Mouse (Mus musculus) testis, postnatal 14 days (tissue): Measurements from ENCODE around the gene Snx29.

Experiments used
- DNase-seq: peaks from one replicate; pipeline ENCODE4 v3.0.0; 2021; ENCODE audit warnings: low spot score

Gene Snx29

GRCm38 (mm10) chr16:11731014-11731535 is 408.4 kb downstream of the Snx29 start:
- no peak for DNase-seq

DNA sequence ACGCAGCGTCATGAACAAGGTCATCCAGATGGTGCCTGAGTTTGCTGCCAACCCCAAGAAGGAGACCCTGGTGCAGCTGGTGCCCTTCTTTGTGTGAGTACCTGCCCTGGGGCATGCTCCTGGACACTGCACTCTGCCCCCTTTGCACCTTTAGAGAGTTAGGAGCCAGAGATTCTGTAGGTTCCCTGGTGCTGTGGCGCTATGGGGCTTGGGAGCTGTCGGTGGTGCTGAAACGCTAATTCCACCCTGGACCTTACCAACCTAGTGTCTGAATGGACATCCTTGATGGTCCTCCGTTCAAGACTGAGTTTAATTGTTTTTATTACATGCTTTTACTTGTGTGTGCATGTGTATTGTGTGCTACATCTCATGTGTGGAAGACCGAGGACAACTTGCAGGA is 415.6 kb downstream of the Snx29 start:
- no peak for DNase-seq

DNA sequence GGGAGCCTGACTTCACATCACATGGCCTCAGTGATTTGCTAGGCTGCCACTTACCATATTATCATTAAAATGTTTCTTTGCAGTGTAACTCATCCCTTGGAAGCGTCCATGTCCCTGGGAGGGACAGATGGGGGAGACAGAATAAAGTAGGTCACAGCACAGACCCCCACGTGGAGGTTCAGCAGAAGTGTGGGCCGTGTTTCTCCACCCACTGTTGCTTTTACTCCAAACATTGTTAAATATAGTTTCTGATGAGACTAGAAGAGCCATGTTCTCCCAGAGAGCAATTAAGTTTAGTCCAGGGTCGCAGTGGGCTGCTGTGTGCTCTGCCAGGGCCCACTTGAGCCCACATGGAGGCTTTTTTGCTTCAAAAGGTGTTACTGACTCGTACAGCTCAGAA is 419.2 kb downstream of the Snx29 start:
- no peak for DNase-seq

DNA sequence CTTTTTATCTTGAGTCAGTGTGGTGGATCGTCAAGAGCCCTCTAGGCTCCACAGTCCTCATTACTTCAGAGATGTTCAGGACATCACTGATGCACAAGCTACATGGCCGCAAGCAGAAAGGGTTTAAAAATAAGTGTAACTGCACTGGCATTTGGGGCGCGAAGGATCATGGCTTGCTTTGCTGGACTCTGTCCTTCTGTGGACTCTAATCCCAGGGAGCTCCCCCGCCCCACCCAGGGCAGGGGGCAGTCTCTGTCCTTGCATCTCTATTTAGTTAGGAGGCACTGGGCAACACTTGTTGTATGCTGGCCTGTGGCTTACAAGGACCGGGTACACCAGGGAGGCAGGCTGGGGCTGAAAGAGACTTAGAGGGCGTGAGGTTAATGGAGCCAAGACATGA is 419.6 kb downstream of the Snx29 start:
- no peak for DNase-seq

DNA sequence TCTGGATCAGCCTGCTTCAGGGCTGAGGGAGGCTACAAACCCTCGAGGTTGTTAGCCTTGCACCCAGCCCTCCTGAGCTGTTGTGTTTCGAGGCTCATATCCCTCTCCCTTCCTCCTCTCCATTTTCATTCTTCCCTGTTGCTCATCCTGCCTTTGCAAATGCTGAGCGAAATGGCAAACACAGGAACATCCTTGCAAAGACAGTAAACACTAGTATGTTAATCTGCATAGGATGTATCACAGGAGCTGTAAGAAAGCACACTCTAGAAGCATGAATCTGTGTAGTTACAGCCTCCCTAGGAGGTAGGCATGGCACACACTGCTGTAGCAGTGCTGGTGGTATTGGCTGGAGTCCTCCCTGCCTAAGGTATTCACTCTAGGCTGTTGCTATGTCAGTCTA is 420.3 kb downstream of the Snx29 start:
- DNase-seq: no peak

DNA sequence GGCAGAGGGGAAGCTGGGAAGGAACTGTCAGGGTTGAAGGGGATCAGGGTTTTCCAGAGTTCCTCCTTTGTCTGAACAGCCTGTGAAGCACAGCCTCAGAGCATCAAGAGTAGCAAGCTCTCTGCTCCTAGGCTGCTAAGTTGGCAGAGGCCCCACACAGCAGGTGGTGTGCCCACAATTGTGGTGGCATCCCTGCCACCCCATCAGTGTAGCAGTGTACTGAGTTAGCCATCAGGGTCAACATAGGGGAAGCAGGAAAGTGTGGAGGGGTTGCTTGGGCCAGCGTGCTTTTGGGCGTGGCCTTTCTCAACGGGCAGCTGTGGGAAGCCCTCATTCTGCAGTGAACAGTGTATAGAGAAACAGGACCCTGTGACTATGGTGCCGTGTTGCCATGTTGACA is 421.0 kb downstream of the Snx29 start:
- no peak for DNase-seq

- no peak for DNase-seq
Measured at GRCm38 (mm10) chr16:11746036-11746435, 423.3 kb downstream of the Snx29 start.

DNA sequence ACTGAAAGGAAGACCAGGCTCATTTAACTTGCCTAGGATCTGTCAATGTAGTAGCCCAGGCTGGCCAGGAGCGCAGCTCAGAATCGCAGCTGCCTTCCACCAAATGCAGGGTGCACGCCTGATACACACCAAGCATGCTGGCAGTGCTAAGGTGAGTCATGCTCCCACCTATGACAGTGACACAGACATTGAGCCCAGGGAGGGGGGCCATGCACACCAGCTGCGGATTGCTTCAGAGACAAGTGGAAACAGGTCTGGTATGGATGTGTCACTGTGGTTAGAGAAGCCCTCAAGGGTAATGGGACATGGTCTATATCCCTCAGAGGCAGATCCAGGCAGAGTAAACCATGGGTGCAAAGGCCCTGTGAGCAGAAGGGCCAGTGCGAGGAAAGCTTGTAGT is 425.2 kb downstream of the Snx29 start:
- DNase-seq: no peak

DNA sequence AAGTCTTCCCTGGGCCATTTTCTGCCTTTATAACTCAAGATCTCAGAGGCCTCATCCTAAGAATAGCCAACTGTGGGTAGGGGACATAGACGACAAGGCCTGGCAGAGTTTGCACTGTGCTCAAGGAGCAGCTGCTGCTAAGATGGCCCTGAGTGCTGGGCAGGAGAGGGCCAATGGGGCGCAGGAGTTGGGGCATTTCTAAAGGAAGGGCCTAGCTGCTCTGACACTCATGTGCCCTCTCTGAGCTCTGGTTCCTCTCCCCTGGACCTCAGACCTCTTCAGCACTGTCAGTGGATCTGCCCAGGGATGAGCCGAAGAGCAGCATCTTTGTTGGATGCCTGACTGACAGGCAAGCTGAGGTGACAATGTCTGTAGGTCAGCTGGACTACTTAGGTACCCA is 426.4 kb downstream of the Snx29 start:
- DNase-seq: no peak

GRCm38 (mm10) chr16:11750605-11751004 is 427.9 kb downstream of the Snx29 start:
- no peak for DNase-seq

GRCm38 (mm10) chr16:11752557-11752956 is 429.8 kb downstream of the Snx29 start:
- DNase-seq: no peak

DNA sequence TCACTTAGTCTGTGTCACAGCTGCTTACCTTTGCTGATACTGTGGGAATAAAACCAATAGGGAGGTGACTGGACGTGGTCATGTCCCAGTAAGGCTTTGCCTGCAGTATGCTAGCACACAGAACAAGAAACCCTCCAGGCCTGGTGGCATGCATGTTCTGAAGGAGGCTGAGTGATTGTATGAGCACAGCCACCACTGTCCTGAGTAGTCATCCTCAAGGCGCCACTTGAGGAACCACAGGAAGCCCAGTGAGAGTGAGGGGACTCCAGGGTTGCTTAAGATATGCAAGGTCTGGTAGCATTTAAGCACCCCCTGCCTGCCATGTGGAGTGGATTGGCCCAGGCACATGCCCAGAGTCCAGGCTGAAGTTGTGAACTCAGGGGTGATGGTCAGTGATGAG is 430.8 kb downstream of the Snx29 start:
- no peak for DNase-seq

DNA sequence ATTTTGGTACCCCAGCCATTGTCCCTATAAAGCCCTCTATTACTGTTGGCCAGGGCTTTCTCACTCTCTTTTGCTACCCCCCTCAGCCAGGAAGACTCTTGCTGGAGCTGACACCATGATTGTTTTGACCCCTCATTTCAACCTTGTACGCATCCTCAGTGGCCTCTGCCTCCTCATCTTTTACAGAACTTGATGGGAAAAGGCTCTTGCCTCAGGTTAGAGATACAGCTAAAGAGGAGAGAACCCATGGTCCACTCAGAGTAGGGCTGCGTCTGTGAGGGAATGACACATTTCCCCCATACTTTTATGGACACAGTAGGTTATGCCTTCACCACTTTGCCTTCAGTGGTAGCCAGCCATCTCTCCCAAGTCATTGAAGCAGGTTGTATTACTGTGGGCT is 431.4 kb downstream of the Snx29 start:
- DNase-seq: no peak

DNA sequence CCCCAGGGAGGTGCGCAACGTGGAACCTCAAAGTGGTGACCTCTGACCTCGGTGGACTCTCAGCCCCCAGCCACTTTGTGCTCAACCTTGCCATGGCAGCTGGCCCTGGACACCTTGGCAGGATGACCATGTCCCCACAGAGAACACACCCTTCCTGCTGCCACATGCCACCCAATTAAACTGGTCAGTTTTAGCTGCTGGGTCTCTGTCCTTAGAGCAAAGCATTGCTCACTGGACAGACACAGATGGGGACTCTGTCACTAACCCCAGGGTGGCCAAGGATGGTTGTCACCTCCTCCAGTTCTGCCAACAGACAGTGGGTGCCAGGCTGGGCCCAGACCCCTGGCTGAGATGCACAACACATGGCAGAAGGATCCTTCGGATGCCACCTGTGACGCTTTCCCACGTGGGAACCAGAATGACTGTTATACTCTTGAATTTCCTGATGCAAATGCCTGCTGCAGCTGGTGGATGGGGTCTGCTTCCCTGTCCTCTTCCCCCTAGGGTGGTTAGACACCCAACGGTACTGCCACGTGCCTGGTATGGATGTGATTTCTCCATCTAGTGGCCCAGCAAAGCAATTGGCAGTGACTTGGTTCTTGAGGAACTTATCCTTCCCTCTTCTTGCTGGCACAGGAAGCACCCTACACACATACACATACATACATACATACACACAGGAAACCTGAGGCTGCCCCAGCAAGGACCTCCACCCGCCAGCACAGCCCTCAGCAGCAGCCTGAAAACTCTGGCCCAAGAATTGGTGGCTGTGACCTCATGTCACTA is 432.8 kb downstream of the Snx29 start:
- no peak for DNase-seq

DNA sequence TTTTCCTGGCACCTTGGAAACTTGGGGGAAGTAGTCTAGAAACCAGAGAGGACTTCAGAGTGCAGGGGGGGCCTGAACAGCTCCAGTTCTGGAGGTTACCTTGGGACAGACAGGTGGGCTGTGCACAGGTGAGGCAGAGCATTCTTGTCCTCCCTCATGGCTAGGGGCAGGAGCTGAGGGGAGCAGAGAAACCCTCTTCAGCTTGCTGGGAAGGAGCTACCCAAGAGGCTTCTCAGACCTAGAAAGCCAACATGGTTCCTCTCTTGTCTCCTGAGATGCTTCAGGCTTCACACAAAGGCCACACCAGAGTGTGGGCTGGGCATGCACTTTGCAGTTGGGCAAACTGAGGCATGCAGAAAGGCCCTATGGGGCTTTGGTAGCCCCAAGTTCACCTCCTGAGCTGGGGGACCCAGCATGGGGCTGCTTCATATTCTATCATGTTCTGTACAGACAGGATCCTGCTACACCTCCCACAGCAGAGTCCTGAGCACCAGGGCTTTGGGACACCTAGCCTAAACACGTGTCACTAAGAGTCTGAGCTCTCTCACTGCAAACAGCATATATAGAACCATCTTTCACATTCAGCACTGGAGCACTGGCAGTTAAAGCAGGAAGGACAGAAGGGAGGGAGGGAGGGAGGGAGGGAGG is 434.0 kb downstream of the Snx29 start:
- no peak for DNase-seq

GRCm38 (mm10) chr16:11757471-11757870 is 434.8 kb downstream of the Snx29 start:
- DNase-seq: no peak

- no peak for DNase-seq
Measured at GRCm38 (mm10) chr16:11757951-11758350, 435.2 kb downstream of the Snx29 start.

DNA sequence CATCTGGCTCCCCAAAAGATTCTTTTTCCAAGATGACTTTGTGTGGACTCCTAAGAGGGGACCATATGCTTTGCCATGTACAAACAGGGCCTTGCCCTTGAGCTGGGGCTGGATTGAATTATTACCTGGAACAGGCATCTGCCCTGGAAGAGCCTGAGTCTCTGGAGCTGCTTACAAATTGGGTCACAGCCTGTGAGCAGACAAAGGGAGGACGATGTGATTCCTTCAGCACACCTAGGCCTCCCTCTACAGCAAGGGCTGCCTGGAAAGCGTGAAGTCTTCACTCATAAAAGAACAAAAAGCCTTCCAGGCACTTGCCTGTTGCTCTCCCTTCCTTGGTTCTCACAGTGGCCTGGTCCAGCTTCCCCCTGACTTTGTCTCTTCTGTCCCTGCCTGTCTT is 449.6 kb downstream of the Snx29 start:
- no peak for DNase-seq

GRCm38 (mm10) chr16:11774321-11774720 is 451.6 kb downstream of the Snx29 start:
- DNase-seq: no peak

- no peak for DNase-seq
Measured at GRCm38 (mm10) chr16:11776528-11776927, 453.8 kb downstream of the Snx29 start.

GRCm38 (mm10) chr16:11778191-11778590 is 455.5 kb downstream of the Snx29 start:
- no peak for DNase-seq

DNA sequence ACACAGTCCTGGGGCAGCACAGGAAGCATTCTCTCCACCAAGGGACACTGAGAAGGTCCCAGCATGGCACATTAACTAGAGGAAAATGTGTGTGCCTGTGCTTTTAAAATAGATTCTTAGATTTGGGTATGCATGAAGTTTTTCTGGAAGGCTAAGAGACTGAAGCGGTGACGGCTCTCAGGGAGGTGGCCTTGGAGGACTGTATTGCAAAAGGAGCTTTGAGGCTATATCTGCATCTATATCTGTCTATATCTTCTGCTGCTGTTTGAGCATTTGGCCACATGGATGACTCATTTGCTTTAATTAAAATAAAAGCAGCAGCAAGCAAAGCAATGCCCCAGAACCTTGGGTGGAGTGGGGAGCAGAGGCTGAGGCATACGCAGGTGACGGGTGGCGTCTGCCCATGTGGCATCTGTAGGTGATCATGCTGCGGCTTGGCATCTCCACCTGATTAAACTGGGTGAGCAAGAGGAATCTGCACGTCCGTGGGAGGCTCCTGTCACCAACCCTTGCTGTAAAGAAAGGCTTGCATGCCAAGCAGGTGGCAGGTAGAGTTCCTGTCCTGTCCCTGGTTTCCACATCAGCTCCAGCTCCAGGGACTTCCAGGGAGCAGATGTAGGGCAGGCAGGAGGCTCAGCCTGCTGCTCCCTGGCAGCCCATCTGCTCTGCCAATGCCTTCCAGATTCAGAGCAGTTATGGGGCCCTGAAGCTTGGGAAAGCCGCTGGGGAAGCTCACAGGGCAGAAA is 456.2 kb downstream of the Snx29 start:
- no peak for DNase-seq

- no peak for DNase-seq
Measured at GRCm38 (mm10) chr16:11782082-11782481, 459.4 kb downstream of the Snx29 start.
